Mouse (Mus musculus) intestine, embryonic 16.5 days (tissue): ENCODE data around the gene Tln2. TPM values are rescaled to one million over a fixed set of nuclear protein-coding genes. Genes with fewer than 3 reads are reported as not detected.

Source experiments
- ATAC-seq: fragments of 200-750 bp; cut with Nextera tagmentation; 2 replicates; pipeline ENCODE4 v1.8.0; 2017; ENCODE audit warnings: moderate TSS enrichment, moderate library complexity
- H3K27ac ChIP-seq: fragments of 300-500 bp; sonication (generic); 2 replicates; pipeline ENCODE4 v1.5.1; 2014; ENCODE audit warnings: mild to moderate bottlenecking, low read length
- H3K27me3 ChIP-seq: fragments of 300-500 bp; sonication (generic); replicated peaks from 2 replicates; pipeline ENCODE4 v1.6.1; 2014; ENCODE audit warnings: low read length, control low read depth, mixed read lengths; ENCODE audit not compliant: control insufficient read depth, insufficient read depth
- H3K36me3 ChIP-seq: fragments of 300-500 bp; sonication (generic); 2 replicates; pipeline ENCODE4 v1.6.1; 2014; ENCODE audit warnings: low read length, control low read depth; ENCODE audit not compliant: control insufficient read depth, insufficient read depth
- H3K4me1 ChIP-seq: fragments of 300-500 bp; sonication (generic); 2 replicates; pipeline ENCODE4 v1.6.1; 2014; ENCODE audit warnings: low read length, control low read depth, mixed read lengths; ENCODE audit not compliant: control insufficient read depth, insufficient read depth
- H3K4me2 ChIP-seq: fragments of 300-500 bp; sonication (generic); 2 replicates; pipeline ENCODE4 v1.6.1; 2014; ENCODE audit warnings: low read depth, low read length, control low read depth
- H3K4me3 ChIP-seq: fragments of 300-500 bp; sonication (generic); 2 replicates; pipeline ENCODE4 v1.5.1; 2014; ENCODE audit warnings: mild to moderate bottlenecking, low read length
- H3K9ac ChIP-seq: fragments of 300-500 bp; sonication (generic); 2 replicates; pipeline ENCODE4 v1.6.1; 2014; ENCODE audit warnings: low read depth, low read length
- H3K9me3 ChIP-seq: fragments of 300-500 bp; sonication (generic); 2 replicates; pipeline ENCODE4 v1.6.1; 2016; ENCODE audit warnings: low read length, control low read depth; ENCODE audit not compliant: control insufficient read depth
- WGBS: fragments of 180-500 bp; shearing (Covaris S2); extraction: QIAGEN DNeasy Blood & Tissue Kit; methylation state at CpG from one replicate; pipeline ENCODE4 v1.1.7; 2014; 5-methylcytosine and 5-hydroxymethylcytosine counted together
- polyA plus RNA-seq: library from polyadenylated mRNA; unstranded; fragments of >200 nt; fragmentation: Nextera tagmentation; extraction: Ambion mirVana; gene quantifications from 2 replicates; pipeline ENCODE4 v1.2.1, GENCODE M21; 2015

The Tln2 gene
- polyA plus RNA-seq: 19.7 and 19.8 TPM in 2 replicates

GRCm38 (mm10) chr9:67559603-67560002 lies at the start of gene Tln2:
TSS of gene Tln2 (minus strand) at chr9:67559703.
- no peaks in the 10 kb centered on the region for H3K4me1 ChIP-seq
- H3K9me3 ChIP-seq: no peaks in the 10 kb centered on the region
- no peaks in the 10 kb centered on the region for H3K27me3 ChIP-seq
- WGBS: 94% methylated on average over 4 of the region's 4 CpGs
- ATAC-seq: no peak
- H3K36me3 ChIP-seq: no peaks in the 10 kb centered on the region
- no peak within 1 kb of the TSS for H3K4me3 ChIP-seq
- no peak within 1 kb of the TSS for H3K9ac ChIP-seq
- no peak within 1 kb of the TSS for H3K27ac ChIP-seq
- H3K4me2 ChIP-seq: no peak within 1 kb of the TSS

DNA sequence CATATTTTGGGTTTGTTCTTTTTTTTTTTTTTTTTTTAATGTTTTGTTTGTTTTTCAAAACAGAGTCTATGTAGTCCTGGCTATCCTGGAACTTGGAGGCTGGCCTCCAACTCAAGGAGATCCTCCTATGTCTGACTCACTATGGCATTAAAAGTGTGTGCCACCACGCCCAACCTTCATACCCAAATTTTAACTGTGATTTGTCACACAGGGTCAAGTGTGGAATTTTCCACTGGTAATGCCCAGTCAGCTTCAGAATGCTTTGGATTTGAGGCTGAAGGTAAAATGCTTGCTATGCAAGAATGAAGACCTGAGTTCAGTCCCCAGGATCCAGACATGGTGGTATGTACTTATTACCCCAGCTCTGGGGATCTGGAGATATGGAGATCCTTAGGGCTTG lies 49.7 kb upstream of the Tln2 start:
- Histone ChIP-seq H3K9ac (no peak overlapping the region), H3K4me1 (peaks cover 4% of the 10 kb centered on the region; the same call in 1 of the 2 replicates), H3K9me3 (no peaks in the 10 kb centered on the region), H3K27me3 (no peaks in the 10 kb centered on the region), H3K4me2 (no peak overlapping the region), H3K27ac (no peak overlapping the region), H3K4me3 (no peak overlapping the region), H3K36me3 (no peaks in the 10 kb centered on the region)
- ATAC-seq: no peak
- 89% methylated on average over 1 of the region's 1 CpGs for WGBS

GRCm38 (mm10) chr9:67607786-67608366 lies 48.4 kb upstream of the Tln2 start:
- WGBS: 66% methylated on average over 9 of the region's 9 CpGs
- Histone ChIP-seq H3K4me3 (no peak overlapping the region), H3K27me3 (no peaks in the 10 kb centered on the region), H3K27ac (no peak overlapping the region), H3K9ac (no peak overlapping the region), H3K4me1 (peaks cover 4% of the 10 kb centered on the region; the same call in 1 of the 2 replicates), H3K9me3 (no peaks in the 10 kb centered on the region), H3K36me3 (no peaks in the 10 kb centered on the region), H3K4me2 (no peak overlapping the region)
- no peak for ATAC-seq

GRCm38 (mm10) chr9:67607268-67607667 lies 47.8 kb upstream of the Tln2 start:
- no peak for ATAC-seq
- no peaks in the 10 kb centered on the region for H3K27me3 ChIP-seq

GRCm38 (mm10) chr9:67605867-67606435 lies 46.4 kb upstream of the Tln2 start:
- H3K4me1 ChIP-seq: peaks cover 4% of the 10 kb centered on the region; the same call in 1 of the 2 replicates
- 32% methylated on average over 7 of the region's 7 CpGs for WGBS
- H3K9me3 ChIP-seq: no peaks in the 10 kb centered on the region
- no peaks in the 10 kb centered on the region for H3K27me3 ChIP-seq
- H3K27ac ChIP-seq: no peak overlapping the region
- no peak overlapping the region for H3K4me3 ChIP-seq
- H3K9ac ChIP-seq: no peak overlapping the region
- no peak overlapping the region for H3K4me2 ChIP-seq
- H3K36me3 ChIP-seq: no peaks in the 10 kb centered on the region
- ATAC-seq: peak; percentile 52; the same call in 1 of the 2 replicates

More at GRCm38 (mm10) chr9:67607268-67607667, 47.8 kb upstream of the Tln2 start:
- no peak overlapping the region for H3K9ac ChIP-seq
- peaks cover 4% of the 10 kb centered on the region; the same call in 1 of the 2 replicates for H3K4me1 ChIP-seq
- H3K9me3 ChIP-seq: no peaks in the 10 kb centered on the region
- no peak overlapping the region for H3K27ac ChIP-seq
- no peaks in the 10 kb centered on the region for H3K36me3 ChIP-seq
- no peak overlapping the region for H3K4me3 ChIP-seq
- WGBS: 80% methylated on average over 6 of the region's 6 CpGs
- no peak overlapping the region for H3K4me2 ChIP-seq

DNA sequence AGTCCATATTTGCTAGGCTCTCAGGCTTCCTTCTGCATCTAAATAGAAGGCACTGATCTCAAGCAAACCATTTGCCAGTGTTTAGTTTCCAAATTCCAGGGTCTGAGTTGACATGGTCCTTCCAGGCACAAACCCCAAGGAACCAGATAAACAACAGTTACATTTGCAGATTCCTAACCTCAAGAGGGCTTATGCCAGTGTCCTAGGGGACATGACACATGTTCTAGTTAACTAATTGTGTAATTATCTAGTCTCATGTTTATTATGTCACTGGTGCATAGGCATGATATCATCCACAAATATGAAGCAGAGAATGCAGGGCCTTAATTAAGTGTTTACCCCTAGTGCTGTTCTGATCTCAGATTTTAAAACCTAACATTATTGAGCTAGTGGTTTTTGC lies 45.4 kb upstream of the Tln2 start:
- Histone ChIP-seq H3K4me3 (no peak overlapping the region), H3K27ac (no peak overlapping the region), H3K27me3 (no peaks in the 10 kb centered on the region), H3K4me2 (no peak overlapping the region), H3K9ac (no peak overlapping the region), H3K9me3 (no peaks in the 10 kb centered on the region), H3K4me1 (peaks cover 4% of the 10 kb centered on the region; the same call in 1 of the 2 replicates), H3K36me3 (no peaks in the 10 kb centered on the region)
- ATAC-seq: no peak

DNA sequence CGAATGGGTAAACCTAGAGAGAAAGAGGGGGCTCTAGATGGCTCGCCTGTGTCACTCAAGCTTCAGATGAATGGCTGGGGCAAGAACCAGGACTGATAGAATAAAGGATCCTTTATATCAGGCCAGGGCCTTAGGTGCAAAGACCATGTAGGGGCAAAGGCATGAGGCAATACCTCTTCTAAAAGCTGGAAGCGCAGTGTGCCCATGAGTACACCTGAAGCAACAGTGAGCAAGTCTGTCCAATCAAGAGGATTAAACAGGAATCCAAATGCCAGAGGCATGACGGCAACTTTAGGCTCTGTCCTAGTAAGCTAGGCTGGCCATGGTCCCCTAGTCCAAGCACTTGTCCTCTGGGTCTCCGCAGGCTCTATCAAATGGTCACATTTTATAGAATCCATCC lies 42.8 kb upstream of the Tln2 start:
- Histone ChIP-seq H3K9ac (no peak overlapping the region), H3K4me2 (no peak overlapping the region), H3K27me3 (no peaks in the 10 kb centered on the region), H3K4me3 (no peak overlapping the region), H3K27ac (no peak overlapping the region), H3K4me1 (peaks cover 4% of the 10 kb centered on the region; the same call in 1 of the 2 replicates), H3K9me3 (no peaks in the 10 kb centered on the region), H3K36me3 (no peaks in the 10 kb centered on the region)
- ATAC-seq: no peak
- 84% methylated on average over 5 of the region's 5 CpGs for WGBS

GRCm38 (mm10) chr9:67595221-67595620 lies 35.7 kb upstream of the Tln2 start:
- no peaks in the 10 kb centered on the region for H3K36me3 ChIP-seq
- H3K4me3 ChIP-seq: no peak overlapping the region
- 79% methylated on average over 5 of the region's 5 CpGs for WGBS
- H3K27ac ChIP-seq: no peak overlapping the region
- H3K9ac ChIP-seq: no peak overlapping the region
- no peaks in the 10 kb centered on the region for H3K4me1 ChIP-seq
- no peaks in the 10 kb centered on the region for H3K9me3 ChIP-seq
- no peaks in the 10 kb centered on the region for H3K27me3 ChIP-seq
- no peak for ATAC-seq
- no peak overlapping the region for H3K4me2 ChIP-seq

GRCm38 (mm10) chr9:67593469-67594141 lies 34.1 kb upstream of the Tln2 start:
- Histone ChIP-seq H3K9ac (no peak overlapping the region), H3K4me3 (no peak overlapping the region), H3K4me1 (no peaks in the 10 kb centered on the region), H3K27ac (no peak overlapping the region), H3K4me2 (no peak overlapping the region), H3K36me3 (no peaks in the 10 kb centered on the region), H3K9me3 (no peaks in the 10 kb centered on the region), H3K27me3 (no peaks in the 10 kb centered on the region)
- no peak for ATAC-seq
- WGBS: 78% methylated on average over 9 of the region's 9 CpGs
